Mouse (Mus musculus) spleen, adult 12 weeks (tissue): ENCODE measurements at regions not wholly inside any gene's neighbourhood (a gene's known extent, or its start where the extent isn't known, plus 50 kb on each side); places are given as distances from the start of the nearest gene placed in this dataset.
A peak's percentile ranks its signal among the peaks of the same experiment; 100 is the strongest.

Source experiments
- DNase-seq: peaks from one replicate; pipeline ENCODE4 v3.0.0; 2022; ENCODE audit warnings: low spot score

DNA sequence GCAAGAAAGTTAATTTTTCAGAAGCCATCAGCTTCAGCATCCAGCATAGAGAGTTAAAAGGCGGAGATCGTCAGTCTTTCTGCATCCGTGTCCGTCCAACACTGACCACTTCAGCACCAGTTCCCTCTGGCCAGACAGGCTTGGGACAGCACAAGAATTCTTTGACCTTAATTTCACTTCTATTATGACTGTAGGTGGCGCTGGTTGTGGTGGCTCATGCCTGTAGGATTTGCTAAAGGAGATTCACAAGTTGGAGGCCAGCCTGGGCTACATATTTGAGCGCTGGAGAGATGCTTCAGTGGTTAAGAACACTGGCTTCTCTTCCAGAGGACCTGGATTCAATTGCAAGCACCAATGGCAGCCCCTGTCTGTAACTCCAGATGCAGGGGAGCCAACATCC lies 66.0 kb downstream of the Amer2 start:
- no peak for DNase-seq

DNA sequence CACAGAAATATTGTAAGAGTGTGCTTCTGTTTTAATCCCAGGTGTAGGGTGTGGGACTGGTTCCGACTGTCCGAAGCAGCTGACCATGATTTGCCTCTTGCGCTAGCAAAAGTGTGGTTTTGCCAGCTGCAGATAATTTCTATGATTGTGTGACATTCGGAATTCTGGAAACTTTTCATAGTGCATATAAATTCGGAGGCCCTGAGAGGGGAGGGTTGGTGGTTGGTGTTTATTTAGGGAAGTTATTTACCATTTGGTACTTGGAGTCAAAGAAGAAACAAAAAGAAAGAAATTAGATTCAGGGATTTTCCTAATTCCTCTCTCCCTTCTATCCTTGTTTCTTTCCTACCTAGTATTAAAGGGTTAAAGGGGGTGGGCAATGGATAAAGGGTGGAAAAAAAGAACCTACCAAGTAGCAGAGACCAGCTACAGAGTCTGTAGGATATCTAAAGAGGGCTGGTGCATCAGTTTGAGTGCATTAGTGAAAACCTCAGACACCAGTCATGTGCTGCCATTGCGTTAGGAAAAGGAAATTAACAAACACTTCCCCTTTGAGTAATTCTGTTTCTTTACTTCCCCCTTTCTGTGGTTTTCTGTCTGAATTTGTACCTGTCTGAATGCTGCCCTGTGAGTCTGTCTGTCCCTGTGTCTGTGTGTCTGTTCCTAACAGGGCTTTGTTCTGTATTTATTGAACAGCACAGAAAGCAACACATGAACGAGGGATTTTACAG lies 70.9 kb downstream of the Amer2 start:
- DNase-seq = no peak

GRCm38 (mm10) chr14:60444552-60444937 lies 71.5 kb downstream of the Amer2 start:
- DNase-seq = no peak

GRCm38 (mm10) chr14:60446037-60446436 lies 73.0 kb downstream of the Amer2 start:
- no peak for DNase-seq

GRCm38 (mm10) chr14:60451216-60451615 lies 78.2 kb downstream of the Amer2 start:
- DNase-seq = no peak

DNA sequence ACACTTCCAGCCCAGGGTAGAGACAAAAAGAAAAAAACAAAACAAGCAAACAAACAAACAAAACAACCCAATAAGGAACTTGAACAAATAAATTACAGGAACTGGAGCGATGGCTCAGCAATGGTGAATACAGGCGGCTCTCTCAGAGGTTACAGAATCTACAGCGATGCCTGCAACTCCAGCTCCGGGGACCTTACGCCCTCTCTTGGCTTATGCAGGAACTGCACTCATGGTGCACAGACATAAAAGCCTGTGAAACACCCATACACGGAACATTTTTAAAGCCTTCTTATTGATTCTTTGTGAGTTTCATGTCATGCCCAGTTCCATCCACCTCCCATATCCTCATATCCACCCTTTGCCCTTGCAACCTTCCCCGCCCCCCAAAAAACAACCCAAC lies 78.6 kb downstream of the Amer2 start:
- DNase-seq = no peak

DNA sequence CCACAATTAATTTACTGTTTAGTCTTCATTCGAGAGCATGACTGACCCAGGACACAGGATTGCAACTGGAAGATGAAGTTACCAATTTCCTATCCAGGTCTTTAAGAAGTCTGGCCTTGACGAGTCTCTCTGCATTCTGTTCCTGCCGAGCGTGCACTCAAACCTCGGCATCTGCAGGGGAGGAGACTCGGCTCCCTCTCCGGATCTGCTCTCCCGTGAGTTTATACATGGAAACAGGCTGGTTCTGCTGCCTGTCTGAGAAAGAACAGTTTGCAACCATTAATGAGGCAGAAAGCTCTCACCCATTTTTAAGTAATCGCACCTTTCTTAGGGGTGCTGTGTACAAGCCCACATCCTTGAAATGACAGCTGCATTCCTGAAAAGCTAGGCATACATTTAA lies 83.7 kb downstream of the Amer2 start:
- no peak for DNase-seq

GRCm38 (mm10) chr14:60484996-60485888 lies 112.2 kb downstream of the Amer2 start:
- DNase-seq = no peak

DNA sequence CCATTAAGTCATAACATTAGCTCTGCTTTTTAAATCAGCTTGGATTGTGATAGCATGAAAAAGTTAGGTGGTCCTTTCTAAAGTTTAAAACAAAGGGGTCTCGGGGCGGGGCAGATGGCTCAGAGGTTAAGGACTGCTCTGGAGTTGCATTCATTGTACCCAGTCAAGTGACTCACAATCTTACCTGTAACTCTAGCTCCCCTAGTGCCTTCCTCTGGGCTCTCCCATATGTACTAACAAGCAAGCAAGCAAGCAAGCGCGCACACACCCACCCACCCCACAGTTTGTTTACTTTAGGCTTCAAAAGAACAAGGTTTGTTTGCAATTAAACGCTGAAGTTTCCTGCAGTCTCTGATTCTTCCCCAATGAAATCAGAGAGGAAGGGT lies 112.8 kb downstream of the Amer2 start:
- no peak for DNase-seq

DNA sequence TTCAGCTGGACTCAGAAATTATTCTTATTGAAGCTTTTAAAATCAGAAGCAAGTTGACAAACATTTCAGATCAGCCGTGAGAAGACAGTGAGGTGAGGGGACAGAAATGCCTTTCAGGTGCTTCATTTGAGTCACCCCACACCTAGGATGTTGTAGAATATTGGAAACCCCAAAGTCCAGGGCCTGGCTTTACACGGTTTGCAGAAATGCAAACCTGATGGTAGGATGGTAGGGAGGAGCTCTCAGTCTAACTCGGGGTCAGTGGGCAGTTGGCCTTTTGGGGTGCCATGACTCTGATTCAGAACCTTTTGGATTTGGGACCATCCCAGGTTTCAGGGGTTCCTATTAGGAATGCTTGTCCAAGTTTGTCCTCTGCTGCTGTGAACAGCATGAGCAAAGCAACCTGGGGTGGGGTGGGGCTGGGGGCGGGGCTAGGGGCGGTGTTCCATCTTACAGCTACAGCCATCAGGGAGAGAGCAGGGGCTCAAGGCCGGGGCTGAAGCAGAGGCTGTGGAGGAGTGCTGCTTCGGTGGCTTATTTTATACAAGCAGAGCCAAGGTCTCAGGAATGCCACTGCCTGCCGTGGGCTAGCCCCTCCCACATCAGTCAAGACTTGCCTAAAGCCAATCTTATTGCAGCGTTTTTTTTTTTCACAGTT lies 113.3 kb downstream of the Amer2 start:
- no peak for DNase-seq

- DNase-seq = no peak
Measured at GRCm38 (mm10) chr14:60489111-60489510, 116.1 kb downstream of the Amer2 start.

DNA sequence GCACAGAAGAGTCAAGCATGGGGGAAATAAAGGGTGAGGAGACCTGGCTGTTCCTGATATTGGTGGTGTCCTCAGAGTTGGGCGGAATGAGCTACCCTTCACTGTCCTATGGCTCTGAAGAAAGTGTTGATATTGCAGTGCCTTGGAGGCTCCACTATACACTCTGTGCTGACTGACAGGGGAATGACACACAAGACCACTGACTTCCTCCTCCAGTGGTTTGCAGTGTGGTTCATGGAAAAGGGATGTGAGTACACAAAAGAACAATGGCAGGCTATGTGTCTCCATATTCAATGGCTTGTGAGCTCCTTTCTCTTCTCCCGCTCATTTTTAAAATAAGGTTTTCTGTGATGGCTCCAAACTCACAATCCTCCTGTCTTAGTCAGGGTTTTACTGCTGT lies 117.8 kb downstream of the Amer2 start:
- DNase-seq = no peak

DNA sequence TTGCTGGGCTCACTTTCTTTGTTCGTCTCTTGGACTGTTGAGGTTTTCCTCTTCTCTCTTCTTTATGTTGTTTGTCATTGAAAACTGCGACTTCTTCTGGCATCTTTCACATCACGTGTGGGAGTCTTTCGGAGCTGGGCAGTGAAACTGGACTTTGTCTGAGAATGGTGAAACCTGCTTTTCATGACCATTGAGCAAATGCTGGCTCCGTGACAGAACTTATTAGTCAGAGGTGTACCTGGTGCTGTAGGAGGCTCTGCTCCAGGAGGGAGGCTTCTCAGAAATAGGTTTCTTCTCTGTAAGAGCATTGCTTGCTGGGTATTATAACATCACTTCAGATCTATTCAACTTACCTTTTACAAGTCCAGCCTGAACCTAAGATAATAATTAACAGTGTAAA lies 122.4 kb downstream of the Amer2 start:
- DNase-seq = no peak

DNA sequence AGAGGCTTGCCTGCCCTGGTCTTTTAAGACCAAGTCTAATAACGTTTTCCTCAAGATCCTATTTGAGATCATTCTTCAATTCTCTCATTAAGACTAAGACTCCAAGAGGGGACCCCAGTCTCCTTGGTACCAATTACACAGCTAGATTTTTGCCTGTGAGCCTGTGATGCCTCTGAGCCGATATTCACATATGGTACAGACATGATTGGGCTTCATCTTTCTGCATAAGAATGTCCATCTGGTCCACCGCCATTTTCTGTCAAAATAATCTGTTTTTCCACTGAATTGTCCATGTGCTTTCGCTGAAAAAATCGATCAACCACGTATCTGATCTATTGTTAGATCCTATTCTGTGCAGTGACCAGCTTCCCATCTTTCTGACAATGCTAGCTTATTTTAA lies 129.5 kb downstream of the Amer2 start:
- DNase-seq = no peak

GRCm38 (mm10) chr14:60505066-60505465 lies 128.7 kb upstream of the Spata13 start:
- DNase-seq = no peak

DNA sequence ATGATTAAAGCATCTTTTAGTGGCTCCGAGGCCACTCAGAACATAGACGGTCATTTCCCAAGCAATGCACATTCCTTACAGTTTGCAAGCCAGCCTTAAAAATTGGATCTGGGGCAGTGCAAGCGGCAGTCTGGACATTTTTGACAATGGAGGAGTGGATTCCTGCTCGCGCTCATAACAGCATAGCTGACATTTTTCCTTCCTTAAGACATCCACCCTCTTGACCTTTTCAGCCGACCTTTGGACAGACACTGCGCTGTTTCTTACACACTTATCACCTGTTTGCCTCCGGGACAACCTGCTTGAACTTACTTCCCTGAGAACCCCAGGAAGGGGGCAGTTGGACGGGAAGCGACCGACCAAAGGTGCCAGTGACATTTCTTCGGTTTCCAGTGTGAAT lies 127.5 kb upstream of the Spata13 start:
- DNase-seq = no peak

GRCm38 (mm10) chr14:60513560-60513959 lies 120.2 kb upstream of the Spata13 start:
- no peak for DNase-seq

GRCm38 (mm10) chr14:60515094-60515786 lies 118.6 kb upstream of the Spata13 start:
- no peak for DNase-seq

DNA sequence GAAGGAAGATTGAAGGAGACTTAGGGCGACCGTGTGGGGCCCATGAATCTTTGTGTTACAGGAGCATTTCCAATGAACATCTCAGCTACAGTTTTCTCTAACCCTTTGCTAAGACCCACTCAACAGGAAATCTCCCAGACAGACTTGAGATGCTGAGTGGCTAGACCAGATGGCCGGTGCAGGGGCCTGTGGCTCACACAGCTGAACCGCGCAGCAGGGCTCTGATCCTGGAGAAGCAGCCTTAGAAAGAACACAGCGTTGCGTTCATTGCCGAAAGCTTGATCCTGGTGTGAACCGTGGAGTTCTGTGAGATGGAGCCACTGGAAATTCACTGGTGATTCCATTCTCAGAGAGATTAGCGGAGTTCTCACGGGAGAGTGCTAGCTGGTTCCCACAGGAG lies 115.9 kb upstream of the Spata13 start:
- DNase-seq = no peak

- DNase-seq = no peak
Measured at GRCm38 (mm10) chr14:60523010-60523409, 110.8 kb upstream of the Spata13 start.

DNA sequence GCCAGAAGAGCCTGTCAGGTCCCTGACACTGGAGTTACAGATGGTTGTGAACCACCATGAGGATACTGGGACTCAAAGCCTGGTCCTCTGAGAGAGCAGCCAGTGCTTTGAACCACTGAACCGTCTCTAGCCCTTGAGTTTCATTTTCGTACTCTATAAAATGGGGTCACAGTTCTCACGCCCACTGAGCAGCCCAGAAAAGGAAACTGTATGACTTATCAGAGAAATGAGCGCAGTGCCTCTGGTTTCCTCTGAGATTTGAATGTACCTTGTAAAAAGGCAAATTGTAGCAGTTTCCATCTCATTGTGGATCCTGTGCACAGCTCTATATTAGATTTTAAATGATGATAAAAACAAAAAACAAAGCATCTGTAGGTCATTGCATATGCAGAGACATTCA lies 108.9 kb upstream of the Spata13 start:
- DNase-seq = no peak

GRCm38 (mm10) chr14:60525284-60525962 lies 108.4 kb upstream of the Spata13 start:
- peak; percentile 60 for DNase-seq
